Mouse (Mus musculus) kidney, postnatal 0 days (tissue): ENCODE data around the gene Prim1. TPM values are rescaled to one million over a fixed set of nuclear protein-coding genes. Genes with fewer than 3 reads are reported as not detected.

Experiments used
- ATAC-seq: fragments of 200-750 bp; cut with Nextera tagmentation; replicated peaks from 2 replicates; pipeline ENCODE4 v1.8.0; 2017; ENCODE audit warnings: low read depth, moderate number of reproducible peaks, moderate TSS enrichment, moderate library complexity; ENCODE audit not compliant: low FRiP score
- DNase-seq: peaks from one replicate; pipeline ENCODE4 v3.0.0-alpha.2; 2016; ENCODE audit warnings: low spot score
- H3K27ac ChIP-seq: fragments of 300-500 bp; sonication (generic); 2 replicates; pipeline ENCODE4 v1.5.1; 2014; ENCODE audit warnings: mild to moderate bottlenecking
- H3K27me3 ChIP-seq: fragments of 300-500 bp; sonication (generic); 2 replicates; pipeline ENCODE4 v1.6.1; 2014; ENCODE audit warnings: low read length, mixed read lengths; ENCODE audit not compliant: insufficient read depth
- H3K36me3 ChIP-seq: fragments of 300-500 bp; sonication (generic); 2 replicates; pipeline ENCODE4 v1.6.1; 2014; ENCODE audit warnings: low read length, mixed read lengths; ENCODE audit not compliant: insufficient read depth
- H3K4me1 ChIP-seq: fragments of 300-500 bp; sonication (generic); replicated peaks from 2 replicates; pipeline ENCODE4 v1.6.1; 2014; ENCODE audit warnings: antibody characterized with exemption, low read length, mixed read lengths; ENCODE audit not compliant: insufficient read depth
- H3K4me2 ChIP-seq: fragments of 300-500 bp; sonication (generic); 2 replicates; pipeline ENCODE4 v1.6.1; 2014; ENCODE audit warnings: mild to moderate bottlenecking, low read length, moderate library complexity, mixed read lengths
- H3K4me3 ChIP-seq: fragments of 300-500 bp; sonication (generic); replicated peaks from 2 replicates; pipeline ENCODE4 v1.5.1; 2014; ENCODE audit warnings: low read depth, low read length
- H3K9ac ChIP-seq: fragments of 300-500 bp; sonication (generic); 2 replicates; pipeline ENCODE4 v1.6.1; 2014; ENCODE audit warnings: low read depth, low read length
- H3K9me3 ChIP-seq: fragments of 300-500 bp; sonication (generic); replicated peaks from 2 replicates; pipeline ENCODE4 v1.6.1; 2016; ENCODE audit warnings: low read length, inconsistent platforms, mixed read lengths
- CTCF ChIP-seq: IDR thresholded peaks from 2 replicates; pipeline ENCODE4 v1.5.1; 2016; ENCODE audit warnings: antibody characterized with exemption, low read depth, mild to moderate bottlenecking, moderate library complexity
- WGBS: fragments of 180-500 bp; shearing (Covaris S2); extraction: QIAGEN DNeasy Blood & Tissue Kit; methylation state at CpG from one replicate; pipeline ENCODE4 v1.1.7; 2014; 5-methylcytosine and 5-hydroxymethylcytosine counted together
- polyA plus RNA-seq: library from polyadenylated mRNA; unstranded; fragments of >200 nt; fragmentation: Nextera tagmentation; extraction: Ambion mirVana; gene quantifications from 2 replicates; pipeline ENCODE4 v1.2.1, GENCODE M21; 2015

Prim1 gene
- polyA plus RNA-seq, 1 experiment from 2014 or later: 43.9 TPM

- no peak for ATAC-seq
- 10% methylated on average over 1 of the region's 1 CpGs for WGBS
- no peak overlapping the region for H3K4me3 ChIP-seq
- no peaks in the 10 kb centered on the region for H3K4me1 ChIP-seq
- no peak overlapping the region for H3K4me2 ChIP-seq
- H3K36me3 ChIP-seq: no peaks in the 10 kb centered on the region
- TF ChIP-seq CTCF: no peak
- H3K9ac ChIP-seq: no peak overlapping the region
- DNase-seq: no peak
- H3K27ac ChIP-seq: no peak overlapping the region
- H3K9me3 ChIP-seq: no peaks in the 10 kb centered on the region
- no peaks in the 10 kb centered on the region for H3K27me3 ChIP-seq
These were observed 39.5 kb upstream of the Prim1 start for GRCm38 (mm10) chr10:127975503-127975902.

- no peaks in the 10 kb centered on the region for H3K4me1 ChIP-seq
- no peak for TF ChIP-seq CTCF
- no peak overlapping the region for H3K4me2 ChIP-seq
- no peaks in the 10 kb centered on the region for H3K36me3 ChIP-seq
- H3K27ac ChIP-seq: no peak overlapping the region
- H3K27me3 ChIP-seq: no peaks in the 10 kb centered on the region
- H3K9me3 ChIP-seq: no peaks in the 10 kb centered on the region
- WGBS: 71% methylated on average over 5 of the region's 5 CpGs
- no peak for ATAC-seq
- no peak for DNase-seq
- no peak overlapping the region for H3K4me3 ChIP-seq
- H3K9ac ChIP-seq: no peak overlapping the region
These were observed 30.3 kb upstream of the Prim1 start for GRCm38 (mm10) chr10:127984650-127985049.

GRCm38 (mm10) chr10:127985601-127986000 lies 29.4 kb upstream of the Prim1 start:
- no peak for TF ChIP-seq CTCF
- Histone ChIP-seq H3K4me3 (no peak overlapping the region), H3K4me1 (no peaks in the 10 kb centered on the region), H3K9ac (no peak overlapping the region), H3K36me3 (no peaks in the 10 kb centered on the region), H3K27ac (no peak overlapping the region), H3K4me2 (no peak overlapping the region), H3K9me3 (no peaks in the 10 kb centered on the region), H3K27me3 (no peaks in the 10 kb centered on the region)
- 69% methylated on average over 8 of the region's 8 CpGs for WGBS
- DNase-seq (no peak), ATAC-seq (no peak)

- no peak overlapping the region for H3K9ac ChIP-seq
- H3K27ac ChIP-seq: no peak overlapping the region
- no peaks in the 10 kb centered on the region for H3K9me3 ChIP-seq
- H3K4me1 ChIP-seq: no peaks in the 10 kb centered on the region
- no peak overlapping the region for H3K4me2 ChIP-seq
- no peaks in the 10 kb centered on the region for H3K36me3 ChIP-seq
- no peak for ATAC-seq
- 84% methylated on average over 3 of the region's 3 CpGs for WGBS
- no peak for DNase-seq
- TF ChIP-seq CTCF: no peak
- H3K27me3 ChIP-seq: no peaks in the 10 kb centered on the region
- H3K4me3 ChIP-seq: no peak overlapping the region
These were observed 18.3 kb upstream of the Prim1 start for GRCm38 (mm10) chr10:127996690-127997089.

GRCm38 (mm10) chr10:127998260-127998659 lies 16.7 kb upstream of the Prim1 start:
- peak; percentile 41; the same call in 1 of the 2 replicates for TF ChIP-seq CTCF
- no peak for DNase-seq
- Histone ChIP-seq H3K9ac (no peak overlapping the region), H3K9me3 (no peaks in the 10 kb centered on the region), H3K4me3 (no peak overlapping the region), H3K4me2 (no peak overlapping the region), H3K27me3 (no peaks in the 10 kb centered on the region), H3K36me3 (no peaks in the 10 kb centered on the region), H3K4me1 (no peaks in the 10 kb centered on the region), H3K27ac (no peak overlapping the region)
- ATAC-seq: no peak
- WGBS: 98% methylated on average over 1 of the region's 1 CpGs

- Histone ChIP-seq H3K27ac (no peak overlapping the region), H3K9ac (no peak overlapping the region), H3K4me1 (no peaks in the 10 kb centered on the region), H3K36me3 (no peaks in the 10 kb centered on the region), H3K27me3 (no peaks in the 10 kb centered on the region), H3K4me3 (no peak overlapping the region), H3K4me2 (no peak overlapping the region), H3K9me3 (no peaks in the 10 kb centered on the region)
- TF ChIP-seq CTCF: no peak
- 77% methylated on average over 3 of the region's 3 CpGs for WGBS
- no peak for ATAC-seq
- DNase-seq: no peak
These were observed 11.6 kb upstream of the Prim1 start for GRCm38 (mm10) chr10:128003281-128003801.

- 53% methylated on average over 10 of the region's 10 CpGs for WGBS
- Histone ChIP-seq H3K9me3 (no peaks in the 10 kb centered on the region), H3K9ac (no peak overlapping the region), H3K4me2 (no peak overlapping the region), H3K4me1 (no peaks in the 10 kb centered on the region), H3K4me3 (no peak overlapping the region), H3K27ac (no peak overlapping the region), H3K36me3 (no peaks in the 10 kb centered on the region), H3K27me3 (no peaks in the 10 kb centered on the region)
- ATAC-seq: no peak
- TF ChIP-seq CTCF: no peak
- DNase-seq: no peak
These were observed 10.1 kb upstream of the Prim1 start for GRCm38 (mm10) chr10:128004918-128005317.
